Mouse (Mus musculus): ENCODE measurements at regions not wholly inside any gene's neighbourhood (a gene's known extent, or its start where the extent isn't known, plus 50 kb on each side); places are given as distances from the start of the nearest gene placed in this dataset.

GRCm38 (mm10) chr2:80231891-80232290, 60.4 kb upstream of the Prdx6b start:
- DNase-seq (ENCODE audit: low spot score in 2 of 2) = no peak

GRCm38 (mm10) chr2:80205074-80205727, 75.9 kb upstream of the Pde1a start:
- no peak for DNase-seq (ENCODE audit: low spot score in 2 of 2)

- no peak for DNase-seq (ENCODE audit: low spot score in 2 of 2)
These were observed 74.2 kb upstream of the Pde1a start for GRCm38 (mm10) chr2:80203486-80203885.

DNA sequence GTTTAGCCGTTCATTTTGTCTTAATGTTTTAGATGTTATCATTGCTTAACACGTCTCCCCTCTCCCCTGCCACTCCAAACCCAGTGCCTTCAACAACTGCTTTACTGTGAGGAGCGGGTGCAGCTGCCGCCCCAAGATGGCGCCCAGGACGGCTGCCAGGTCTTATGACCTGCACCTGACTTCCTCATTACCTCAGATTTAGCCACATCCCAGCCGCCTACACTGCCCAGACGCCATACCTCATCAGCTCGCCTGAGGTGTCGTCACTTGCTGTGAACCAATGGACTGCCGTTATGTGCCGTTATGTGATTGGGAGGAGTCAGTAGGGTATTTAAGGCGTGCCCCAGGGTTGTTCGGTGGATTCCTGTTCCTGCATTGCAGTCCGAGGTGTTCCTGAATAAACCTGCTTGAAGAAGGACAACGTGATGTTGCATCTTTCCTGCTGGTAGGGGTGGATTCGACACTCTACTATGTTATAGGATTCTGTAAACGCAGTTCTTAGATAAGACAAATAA, 66.7 kb upstream of the Pde1a start:
- DNase-seq (ENCODE audit: low spot score in 2 of 2) = no peak

DNA sequence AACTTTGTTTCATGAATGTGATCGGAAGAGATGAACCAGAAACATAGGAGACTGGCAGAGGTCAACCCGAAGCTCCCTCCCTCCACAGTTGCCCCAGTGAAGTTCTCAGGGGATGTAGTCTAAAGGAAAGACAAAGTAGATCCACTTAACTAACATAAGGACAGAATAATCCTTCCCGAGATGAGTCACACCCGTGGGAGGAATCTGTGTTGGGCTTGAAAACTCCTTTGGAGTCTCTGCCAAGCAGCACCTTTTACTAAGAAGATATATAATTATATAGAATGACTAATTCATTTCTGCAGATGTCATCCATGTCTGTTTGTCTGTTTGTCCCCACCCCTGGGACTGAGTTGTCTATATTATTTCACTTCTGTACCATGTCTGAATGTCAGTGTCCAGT, 59.1 kb upstream of the Pde1a start:
- DNase-seq (ENCODE audit: low spot score in 2 of 2) = peak; percentile 68 to 83

DNA sequence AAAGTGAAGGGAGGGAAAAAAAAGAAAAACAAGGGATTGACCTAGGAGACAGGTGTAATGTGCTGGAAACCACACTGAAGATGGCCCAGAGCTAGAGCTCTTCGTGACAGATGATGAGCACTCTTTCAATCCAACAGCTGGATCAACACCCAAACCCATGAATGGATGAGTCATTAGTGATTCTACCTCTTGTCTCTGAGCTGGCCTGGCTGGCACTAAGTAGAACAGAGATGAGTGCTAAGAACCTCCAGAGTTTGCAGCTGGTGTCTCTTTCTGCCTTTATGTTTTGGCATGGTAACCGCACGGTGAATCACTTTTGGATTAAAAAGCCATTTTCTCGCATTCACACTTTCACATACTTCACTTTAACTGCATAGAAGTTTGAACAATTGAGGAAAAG, 57.6 kb upstream of the Pde1a start:
- peak in 1 of 2 experiments; percentile 30 for DNase-seq (ENCODE audit: low spot score in 2 of 2)

Data from left cerebral cortex, adult 9 months (tissue).